Mouse (Mus musculus): ENCODE results near the gene Pnkd. TPM values are rescaled to one million over a fixed set of nuclear protein-coding genes. Genes with fewer than 3 reads are reported as not detected.

Pnkd gene
- polyA plus RNA-seq, 2 experiments, result 63.9 to 124 TPM

GRCm38 (mm10) chr1:74335436-74336170 is 50.9 kb downstream of the Pnkd start:
- Histone ChIP-seq H3K36me3 (ENCODE audit: control insufficient read depth, insufficient read depth, low read length) (0 out of 2 replicates have a peak, but pooled peaks cover 4% of the 10 kb centered on the region), H3K4me1 (ENCODE audit: control insufficient read depth, insufficient read depth, low read length) (peaks cover 20% of the 10 kb centered on the region), H3K9ac (ENCODE audit: low read depth, low read length, severe bottlenecking) (no peak overlapping the region), H3K4me2 (replicated peaks; ENCODE audit: low read depth, low read length, severe bottlenecking) (no peak overlapping the region), H3K27me3 (ENCODE audit: control insufficient read depth, insufficient read depth, low read length) (no peaks in the 10 kb centered on the region), H3K27ac (replicated peaks; ENCODE audit: low read depth, low read length) (no peak overlapping the region), H3K4me3 (replicated peaks; ENCODE audit: low read length) (no peak overlapping the region), H3K9me3 (ENCODE audit: control insufficient read depth, low read length) (no peaks in the 10 kb centered on the region)
- WGBS, result 68% methylated on average over 6 of the region's 6 CpGs
- no peak for TF ChIP-seq POLR2A (IDR thresholded peaks at IDR 0.05; ENCODE audit: borderline replicate concordance, extremely low read depth, insufficient read depth, insufficient read length)
- ATAC-seq (ENCODE audit: low FRiP score, low read depth) (no peak), DNase-seq (ENCODE audit: low spot score) (no peak)

- DNase-seq (ENCODE audit: low spot score) (no peak), ATAC-seq (ENCODE audit: low FRiP score, low read depth) (no peak)
- H3K4me1 ChIP-seq (ENCODE audit: control insufficient read depth, insufficient read depth, low read length), result peaks cover 20% of the 10 kb centered on the region
- WGBS, result 81% methylated on average over 3 of the region's 3 CpGs
- no peak overlapping the region for H3K9ac ChIP-seq (ENCODE audit: low read depth, low read length, severe bottlenecking)
- no peak overlapping the region for H3K27ac ChIP-seq (replicated peaks; ENCODE audit: low read depth, low read length)
- no peak for TF ChIP-seq POLR2A (IDR thresholded peaks at IDR 0.05; ENCODE audit: borderline replicate concordance, extremely low read depth, insufficient read depth, insufficient read length)
- H3K27me3 ChIP-seq (ENCODE audit: control insufficient read depth, insufficient read depth, low read length), result no peaks in the 10 kb centered on the region
- H3K4me3 ChIP-seq (replicated peaks; ENCODE audit: low read length), result no peak overlapping the region
- no peak overlapping the region for H3K4me2 ChIP-seq (replicated peaks; ENCODE audit: low read depth, low read length, severe bottlenecking)
- H3K36me3 ChIP-seq (ENCODE audit: control insufficient read depth, insufficient read depth, low read length), result 0 out of 2 replicates have a peak, but pooled peaks cover 4% of the 10 kb centered on the region
- no peaks in the 10 kb centered on the region for H3K9me3 ChIP-seq (ENCODE audit: control insufficient read depth, low read length)
Measured at GRCm38 (mm10) chr1:74337241-74337771, 52.6 kb downstream of the Pnkd start.

GRCm38 (mm10) chr1:74338013-74338412 is 53.3 kb downstream of the Pnkd start:
- H3K36me3 ChIP-seq (ENCODE audit: control insufficient read depth, insufficient read depth, low read length), result 0 out of 2 replicates have a peak, but pooled peaks cover 4% of the 10 kb centered on the region
- no peak overlapping the region for H3K9ac ChIP-seq (ENCODE audit: low read depth, low read length, severe bottlenecking)
- H3K9me3 ChIP-seq (ENCODE audit: control insufficient read depth, low read length), result no peaks in the 10 kb centered on the region
- no peaks in the 10 kb centered on the region for H3K27me3 ChIP-seq (ENCODE audit: control insufficient read depth, insufficient read depth, low read length)
- H3K4me1 ChIP-seq (ENCODE audit: control insufficient read depth, insufficient read depth, low read length), result peaks cover 18% of the 10 kb centered on the region
- TF ChIP-seq POLR2A (IDR thresholded peaks at IDR 0.05; ENCODE audit: borderline replicate concordance, extremely low read depth, insufficient read depth, insufficient read length), result no peak
- DNase-seq (ENCODE audit: low spot score) (no peak), ATAC-seq (ENCODE audit: low FRiP score, low read depth) (no peak)
- H3K4me3 ChIP-seq (replicated peaks; ENCODE audit: low read length), result no peak overlapping the region
- WGBS, result 81% methylated on average over 5 of the region's 5 CpGs
- H3K4me2 ChIP-seq (replicated peaks; ENCODE audit: low read depth, low read length, severe bottlenecking), result no peak overlapping the region
- H3K27ac ChIP-seq (replicated peaks; ENCODE audit: low read depth, low read length), result no peak overlapping the region

- no peak overlapping the region for H3K27ac ChIP-seq (replicated peaks; ENCODE audit: low read depth, low read length)
Measured at GRCm38 (mm10) chr1:74338626-74339025, 53.9 kb downstream of the Pnkd start.

GRCm38 (mm10) chr1:74339917-74340316 is 55.2 kb downstream of the Pnkd start:
- Histone ChIP-seq H3K9ac (ENCODE audit: low read depth, low read length, severe bottlenecking) (no peak overlapping the region), H3K4me3 (replicated peaks; ENCODE audit: low read length) (no peak overlapping the region), H3K4me1 (ENCODE audit: control insufficient read depth, insufficient read depth, low read length) (peaks cover 3% of the 10 kb centered on the region; the same call in 1 of the 2 replicates), H3K4me2 (replicated peaks; ENCODE audit: low read depth, low read length, severe bottlenecking) (no peak overlapping the region), H3K36me3 (ENCODE audit: control insufficient read depth, insufficient read depth, low read length) (0 out of 2 replicates have a peak, but pooled peaks cover 4% of the 10 kb centered on the region), H3K9me3 (ENCODE audit: control insufficient read depth, low read length) (no peaks in the 10 kb centered on the region), H3K27me3 (ENCODE audit: control insufficient read depth, insufficient read depth, low read length) (no peaks in the 10 kb centered on the region), H3K27ac (replicated peaks; ENCODE audit: low read depth, low read length) (no peak overlapping the region)
- no peak for TF ChIP-seq POLR2A (IDR thresholded peaks at IDR 0.05; ENCODE audit: borderline replicate concordance, extremely low read depth, insufficient read depth, insufficient read length)
- no peak for DNase-seq (ENCODE audit: low spot score)
- WGBS, result 92% methylated on average over 9 of the region's 9 CpGs
- ATAC-seq (ENCODE audit: low FRiP score, low read depth), result no peak

More at GRCm38 (mm10) chr1:74338626-74339025, 53.9 kb downstream of the Pnkd start:
- 48% methylated on average over 4 of the region's 4 CpGs for WGBS
- Histone ChIP-seq H3K4me3 (replicated peaks; ENCODE audit: low read length) (no peak overlapping the region), H3K9ac (ENCODE audit: low read depth, low read length, severe bottlenecking) (no peak overlapping the region), H3K27me3 (ENCODE audit: control insufficient read depth, insufficient read depth, low read length) (no peaks in the 10 kb centered on the region), H3K4me2 (replicated peaks; ENCODE audit: low read depth, low read length, severe bottlenecking) (no peak overlapping the region), H3K4me1 (ENCODE audit: control insufficient read depth, insufficient read depth, low read length) (peaks cover 12% of the 10 kb centered on the region), H3K36me3 (ENCODE audit: control insufficient read depth, insufficient read depth, low read length) (0 out of 2 replicates have a peak, but pooled peaks cover 4% of the 10 kb centered on the region), H3K9me3 (ENCODE audit: control insufficient read depth, low read length) (no peaks in the 10 kb centered on the region)
- TF ChIP-seq POLR2A (IDR thresholded peaks at IDR 0.05; ENCODE audit: borderline replicate concordance, extremely low read depth, insufficient read depth, insufficient read length), result no peak
- ATAC-seq (ENCODE audit: low FRiP score, low read depth) (no peak), DNase-seq (ENCODE audit: low spot score) (no peak)

Data from limb, embryonic 14.5 days (tissue).